Mouse (Mus musculus) forebrain, embryonic 11.5 days (tissue): ENCODE data around the gene Ercc6. TPM values are rescaled to one million over a fixed set of nuclear protein-coding genes. Genes with fewer than 3 reads are reported as not detected.

ENCODE experiments used
- ATAC-seq: fragments of 200-750 bp; cut with Nextera tagmentation; replicated peaks from 2 replicates; pipeline ENCODE4 v1.8.0; 2017; ENCODE audit warnings: moderate TSS enrichment; ENCODE audit not compliant: low FRiP score
- DNase-seq: peaks from one replicate; pipeline ENCODE4 v3.0.0-alpha.2; 2017; ENCODE audit warnings: low spot score
- H3K27ac ChIP-seq: fragments of 300-500 bp; sonication (generic); 2 replicates; pipeline ENCODE4 v1.5.1; 2014; ENCODE audit warnings: low read depth, low read length
- H3K27me3 ChIP-seq: fragments of 300-500 bp; sonication (generic); 2 replicates; pipeline ENCODE4 v1.6.1; 2014; ENCODE audit warnings: mild to moderate bottlenecking, low read length, mixed read lengths; ENCODE audit not compliant: control insufficient read depth, insufficient read depth
- H3K36me3 ChIP-seq: fragments of 300-500 bp; sonication (generic); 2 replicates; pipeline ENCODE4 v1.6.1; 2014; ENCODE audit warnings: mild to moderate bottlenecking, low read length, moderate library complexity, mixed read lengths; ENCODE audit not compliant: control insufficient read depth, insufficient read depth
- H3K4me1 ChIP-seq: fragments of 300-500 bp; sonication (generic); replicated peaks from 2 replicates; pipeline ENCODE4 v1.6.1; 2014; ENCODE audit warnings: low read length, mixed read lengths; ENCODE audit not compliant: control insufficient read depth, insufficient read depth
- H3K4me2 ChIP-seq: fragments of 300-500 bp; sonication (generic); 2 replicates; pipeline ENCODE4 v1.6.1; 2014; ENCODE audit warnings: low read depth, mild to moderate bottlenecking, low read length, moderate library complexity, mixed read lengths; ENCODE audit not compliant: severe bottlenecking
- H3K4me3 ChIP-seq: fragments of 300-500 bp; sonication (generic); 2 replicates; pipeline ENCODE4 v1.5.1; 2014; ENCODE audit warnings: low read depth, low read length
- H3K9ac ChIP-seq: fragments of 300-500 bp; sonication (generic); 2 replicates; pipeline ENCODE4 v1.6.1; 2014; ENCODE audit warnings: low read length
- H3K9me3 ChIP-seq: fragments of 300-500 bp; sonication (generic); 2 replicates; pipeline ENCODE4 v1.6.1; 2016; ENCODE audit warnings: low read length, mixed read lengths; ENCODE audit not compliant: control insufficient read depth
- WGBS: fragments of 180-500 bp; shearing (Covaris S2); extraction: QIAGEN DNeasy Blood & Tissue Kit; methylation state at CpG from one replicate; pipeline ENCODE4 v1.1.7; 2014; 5-methylcytosine and 5-hydroxymethylcytosine counted together
- polyA plus RNA-seq: library from polyadenylated mRNA; unstranded; fragments of >200 nt; fragmentation: Nextera tagmentation; extraction: Ambion mirVana; gene quantifications from 2 replicates; pipeline ENCODE4 v1.2.1, GENCODE M21; 2014

Gene Ercc6
- polyA plus RNA-seq, 1 experiment from 2014 or later = 29.4 TPM

DNA sequence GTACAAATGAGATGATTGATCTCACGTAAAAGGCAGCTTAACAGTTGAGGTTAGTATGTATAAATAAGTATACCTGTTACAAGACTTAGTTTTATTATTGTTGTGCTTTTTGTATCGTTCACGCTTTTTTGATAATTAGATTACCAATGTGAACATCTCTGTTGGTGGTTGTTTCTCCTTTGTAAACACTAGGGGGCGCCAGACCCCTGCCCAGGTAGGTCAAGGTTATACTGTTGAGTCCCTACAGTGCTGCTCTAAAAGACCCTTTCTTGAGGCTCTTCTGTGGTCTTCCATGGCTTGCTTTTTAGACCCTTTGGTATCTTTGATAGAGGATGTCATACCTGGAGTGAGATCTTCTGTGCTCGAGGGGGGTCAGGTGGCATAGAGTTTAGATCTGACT lies 20.8 kb downstream of the Ercc6 start:
- DNase-seq (no peak), ATAC-seq (no peak)
- Histone ChIP-seq H3K4me2 (no peak overlapping the region), H3K4me1 (0 out of 2 replicates have a peak, but pooled peaks cover 2% of the 10 kb centered on the region), H3K36me3 (no peaks in the 10 kb centered on the region; the same call in 1 of the 2 replicates), H3K9me3 (no peaks in the 10 kb centered on the region), H3K27ac (no peak overlapping the region), H3K9ac (no peak overlapping the region), H3K4me3 (no peak overlapping the region), H3K27me3 (no peaks in the 10 kb centered on the region)
- 73% methylated on average over 5 of the region's 5 CpGs for whole genome bisulfite sequencing

DNA sequence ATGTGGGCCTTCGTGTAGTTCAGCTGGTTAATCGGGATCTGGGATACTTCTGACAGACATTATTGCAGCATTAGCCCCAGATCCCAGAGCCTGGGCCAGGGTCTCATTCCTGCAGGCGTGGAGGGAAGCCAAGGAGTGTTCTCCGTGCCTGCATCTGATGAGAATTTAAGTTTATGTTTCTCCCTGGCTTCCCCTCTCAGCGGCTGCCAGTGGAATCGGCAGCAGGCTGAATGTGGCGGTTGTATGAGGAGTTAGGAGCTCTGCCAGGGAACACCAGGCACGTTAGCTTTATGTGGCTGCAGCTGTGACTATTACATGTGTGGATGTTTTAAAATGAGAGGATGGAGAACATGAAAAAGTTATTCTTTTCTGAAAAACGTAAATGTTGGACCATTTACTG lies 23.4 kb downstream of the Ercc6 start:
- H3K9ac ChIP-seq = no peak overlapping the region
- H3K27ac ChIP-seq = no peak overlapping the region
- H3K36me3 ChIP-seq = peaks cover 1% of the 10 kb centered on the region; the same call in 1 of the 2 replicates
- no peak for ATAC-seq
- WGBS = 90% methylated on average over 9 of the region's 9 CpGs
- H3K4me2 ChIP-seq = no peak overlapping the region
- H3K4me3 ChIP-seq = no peak overlapping the region
- H3K4me1 ChIP-seq = 0 out of 2 replicates have a peak, but pooled peaks cover 2% of the 10 kb centered on the region
- no peaks in the 10 kb centered on the region for H3K9me3 ChIP-seq
- H3K27me3 ChIP-seq = no peaks in the 10 kb centered on the region
- DNase-seq = no peak

DNA sequence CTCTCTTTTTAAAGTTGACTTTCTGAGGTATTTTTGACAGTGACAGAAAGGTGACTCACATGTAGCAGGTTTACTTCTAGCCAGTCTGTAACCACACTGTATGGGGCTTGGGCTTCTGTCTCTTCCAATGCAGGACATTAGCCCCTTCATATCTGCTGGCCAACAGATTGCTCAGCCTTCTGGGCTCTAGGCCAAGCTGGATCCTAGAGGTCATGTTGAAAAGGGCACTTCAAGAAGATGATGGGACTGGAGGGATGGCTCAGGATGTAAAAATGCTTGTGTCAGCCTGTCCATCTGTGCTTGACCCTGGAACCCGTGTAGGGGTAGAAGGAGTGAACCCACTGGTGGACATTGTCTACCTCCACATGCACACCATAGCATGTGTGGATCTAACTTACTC lies 24.8 kb downstream of the Ercc6 start:
- H3K9me3 ChIP-seq = no peaks in the 10 kb centered on the region
- no peak overlapping the region for H3K4me3 ChIP-seq
- H3K4me1 ChIP-seq = no peaks in the 10 kb centered on the region
- H3K4me2 ChIP-seq = no peak overlapping the region
- DNase-seq (no peak), ATAC-seq (no peak)
- no peak overlapping the region for H3K27ac ChIP-seq
- no peak overlapping the region for H3K9ac ChIP-seq
- H3K36me3 ChIP-seq = peaks cover 8% of the 10 kb centered on the region; the same call in 1 of the 2 replicates
- 94% methylated on average over 1 of the region's 1 CpGs for WGBS
- no peaks in the 10 kb centered on the region for H3K27me3 ChIP-seq

DNA sequence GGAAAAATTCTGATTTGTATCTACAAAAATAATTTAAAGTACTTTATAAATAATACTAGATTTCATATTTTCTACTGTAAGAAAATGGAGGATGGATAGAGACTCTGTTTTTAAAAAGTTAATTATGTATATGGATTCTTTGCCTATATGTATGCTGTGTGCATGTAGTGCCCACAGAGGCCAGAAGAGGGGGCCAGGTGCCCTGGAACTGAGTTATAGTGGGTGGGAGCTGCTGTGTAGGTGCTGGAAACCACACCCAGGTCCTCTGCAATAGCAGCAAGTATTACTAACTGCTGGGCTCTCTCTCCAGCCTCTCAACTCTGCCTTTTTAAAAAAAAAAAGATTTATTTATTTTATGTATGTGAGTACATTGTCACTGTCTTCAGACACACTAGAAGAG lies 29.8 kb downstream of the Ercc6 start:
- H3K36me3 ChIP-seq = peaks cover 8% of the 10 kb centered on the region; the same call in 1 of the 2 replicates
- ATAC-seq = no peak
- H3K4me2 ChIP-seq = no peak overlapping the region
- H3K27ac ChIP-seq = no peak overlapping the region
- no peaks in the 10 kb centered on the region for H3K9me3 ChIP-seq
- no peaks in the 10 kb centered on the region for H3K27me3 ChIP-seq
- no peak overlapping the region for H3K9ac ChIP-seq
- H3K4me3 ChIP-seq = no peak overlapping the region
- no peak for DNase-seq
- H3K4me1 ChIP-seq = no peaks in the 10 kb centered on the region

DNA sequence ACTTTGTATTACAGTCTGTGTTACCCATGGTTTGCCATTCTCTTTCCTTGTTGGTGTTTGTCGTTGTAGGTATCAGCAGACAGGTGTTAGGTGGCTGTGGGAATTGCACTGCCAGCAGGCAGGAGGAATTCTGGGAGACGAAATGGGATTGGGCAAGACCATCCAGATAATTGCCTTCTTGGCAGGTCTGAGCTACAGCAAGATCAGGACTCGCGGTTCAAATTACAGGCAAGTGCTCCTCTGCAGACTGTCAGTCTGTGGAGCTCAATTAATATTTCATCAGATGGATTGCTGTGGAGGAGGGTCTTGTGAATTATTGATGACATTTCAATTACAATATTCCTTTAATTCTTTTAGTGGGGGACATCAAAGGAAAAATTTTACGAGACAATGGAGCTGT lies 33.4 kb downstream of the Ercc6 start:
- Histone ChIP-seq H3K27ac (no peak overlapping the region), H3K27me3 (no peaks in the 10 kb centered on the region), H3K36me3 (peaks cover 8% of the 10 kb centered on the region; the same call in 1 of the 2 replicates), H3K9me3 (no peaks in the 10 kb centered on the region), H3K9ac (no peak overlapping the region), H3K4me1 (no peaks in the 10 kb centered on the region), H3K4me2 (no peak overlapping the region), H3K4me3 (no peak overlapping the region)
- no peak for DNase-seq
- ATAC-seq = no peak
- 86% methylated on average over 5 of the region's 5 CpGs for WGBS

DNA sequence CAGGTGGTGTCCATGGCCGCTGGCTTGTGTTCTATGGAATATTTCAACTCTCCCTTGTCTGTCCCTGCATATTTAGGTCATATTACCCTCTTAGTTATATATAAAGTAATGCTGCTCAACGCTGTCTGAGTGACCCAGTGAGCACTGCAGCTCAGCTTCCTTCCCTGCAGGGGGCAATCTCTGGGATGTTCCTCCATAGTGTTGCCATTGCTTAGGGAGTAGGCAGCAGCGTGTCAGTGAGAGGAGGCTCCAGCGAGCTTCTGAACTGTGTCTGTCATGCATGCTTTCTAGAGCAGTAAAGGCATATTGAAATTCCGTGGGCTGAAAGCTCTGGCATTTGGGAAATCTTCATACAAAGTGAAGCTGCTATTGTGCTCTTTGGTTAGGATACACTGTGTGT lies 38.5 kb downstream of the Ercc6 start:
- Histone ChIP-seq H3K9me3 (no peaks in the 10 kb centered on the region), H3K9ac (no peak overlapping the region), H3K4me1 (no peaks in the 10 kb centered on the region), H3K27ac (no peak overlapping the region), H3K27me3 (no peaks in the 10 kb centered on the region), H3K4me2 (no peak overlapping the region), H3K4me3 (no peak overlapping the region), H3K36me3 (no peaks in the 10 kb centered on the region; the same call in 1 of the 2 replicates)
- DNase-seq (no peak), ATAC-seq (no peak)
- WGBS = 84% methylated on average over 5 of the region's 5 CpGs

DNA sequence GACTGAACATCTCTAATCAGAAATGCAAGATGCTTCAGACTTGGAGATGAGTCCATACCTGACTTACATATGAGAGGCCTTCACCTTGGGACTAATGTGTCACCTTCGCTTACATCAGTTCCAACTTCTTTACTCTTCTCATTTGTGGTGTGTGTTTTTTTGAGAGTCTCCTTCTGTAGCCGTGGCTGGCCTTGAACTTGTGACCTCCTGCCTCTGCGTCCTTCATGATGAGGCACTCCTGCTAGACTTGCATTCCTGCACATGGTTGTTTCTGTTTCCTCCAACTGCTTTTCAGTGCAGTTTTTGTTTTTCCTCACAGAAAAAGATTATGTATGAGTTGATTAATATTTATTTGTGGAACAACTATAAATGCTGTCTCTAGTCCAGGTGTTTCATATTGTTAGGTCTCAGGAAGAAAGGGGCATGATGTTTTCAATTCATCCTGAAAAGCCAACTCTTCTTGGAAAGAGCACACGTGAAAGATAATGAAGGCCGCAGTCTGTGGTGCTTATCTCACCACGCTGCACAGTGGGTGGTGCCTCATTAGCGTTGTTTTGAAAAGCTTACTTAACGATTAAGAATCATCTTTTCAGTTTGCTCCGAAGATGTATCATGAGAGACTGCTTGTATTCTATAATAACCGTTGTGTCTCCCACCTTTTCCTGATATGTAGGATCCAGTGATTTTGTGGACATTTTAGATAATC lies 40.0 kb downstream of the Ercc6 start:
- H3K9ac ChIP-seq = no peak overlapping the region
- 70% methylated on average over 10 of the region's 10 CpGs for WGBS
- no peak overlapping the region for H3K4me3 ChIP-seq
- no peaks in the 10 kb centered on the region for H3K27me3 ChIP-seq
- H3K4me2 ChIP-seq = no peak overlapping the region
- H3K4me1 ChIP-seq = no peaks in the 10 kb centered on the region
- ATAC-seq (no peak), DNase-seq (no peak)
- no peak overlapping the region for H3K27ac ChIP-seq
- H3K9me3 ChIP-seq = no peaks in the 10 kb centered on the region
- no peaks in the 10 kb centered on the region; the same call in 1 of the 2 replicates for H3K36me3 ChIP-seq

DNA sequence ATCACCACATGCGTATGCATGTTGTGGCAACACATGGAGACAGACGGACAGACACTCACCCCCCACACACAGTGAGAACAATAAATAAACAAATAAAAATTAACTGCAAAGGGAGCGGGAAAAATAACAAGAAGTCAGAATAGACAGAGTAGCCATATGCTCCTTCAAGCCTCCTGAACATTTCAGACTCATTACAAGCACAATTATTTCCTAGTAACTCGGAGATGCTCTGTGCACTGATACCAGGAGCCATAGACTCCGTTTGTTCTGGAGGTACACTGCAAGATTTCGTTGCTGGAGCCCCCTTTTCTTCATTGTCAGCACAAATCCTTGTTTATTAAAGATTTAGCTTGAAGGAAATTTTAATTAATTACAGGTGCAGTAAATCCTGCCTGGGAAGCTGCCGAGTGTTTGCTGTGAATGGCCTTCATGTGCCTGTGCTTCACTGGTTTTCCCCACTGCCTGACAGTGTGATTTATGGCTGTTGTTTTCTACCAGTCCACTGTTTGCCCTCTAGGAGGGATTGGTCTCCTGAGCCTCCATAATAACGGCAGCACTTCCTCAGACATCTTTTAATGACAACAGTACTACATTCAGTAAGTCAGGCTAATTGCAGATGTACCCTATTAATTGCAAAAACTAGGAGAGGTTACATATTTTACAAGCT lies 41.7 kb downstream of the Ercc6 start:
- no peak for ATAC-seq

More for the DNA sequence above, 41.7 kb downstream of the Ercc6 start:
- DNase-seq = no peak
- no peaks in the 10 kb centered on the region for H3K4me1 ChIP-seq
- H3K27ac ChIP-seq = no peak overlapping the region
- no peaks in the 10 kb centered on the region for H3K27me3 ChIP-seq
- H3K4me2 ChIP-seq = no peak overlapping the region
- H3K36me3 ChIP-seq = no peaks in the 10 kb centered on the region
- WGBS = 89% methylated on average over 8 of the region's 8 CpGs
- no peak overlapping the region for H3K9ac ChIP-seq
- H3K9me3 ChIP-seq = no peaks in the 10 kb centered on the region
- H3K4me3 ChIP-seq = no peak overlapping the region
